In the genomic region with DNA sequence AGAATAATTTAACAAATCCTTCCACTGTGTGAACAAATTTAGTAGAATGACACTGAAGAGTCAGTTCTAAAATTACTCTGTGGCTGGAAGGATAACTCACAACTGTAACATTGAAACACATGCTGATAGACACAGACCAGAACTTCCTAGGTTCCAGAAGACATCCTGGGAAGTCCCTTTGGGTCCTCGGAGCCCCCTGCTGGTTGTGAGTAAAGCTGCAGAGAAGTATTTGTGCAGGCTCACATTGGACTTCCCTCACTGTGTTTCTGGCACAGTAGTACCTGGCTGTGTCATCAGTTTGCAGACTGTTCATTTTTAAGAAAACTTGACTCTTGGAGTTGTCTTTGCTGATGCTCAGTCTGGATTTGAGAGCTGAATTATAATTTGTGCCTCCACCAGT, we compare ENCODE assay signal across 29 mouse cellular contexts.
DNase-seq lines count a peak whose midpoint lies in the region; ATAC-seq and TF ChIP-seq lines count a peak whose summit lies in the region.
"Had no signal": no experiment of that assay in that cellular context is flagged by ENCODE, and none has a peak within 500 bp of the region (broad histone marks: within the 10 kb centered on the region; RNA-seq: fewer than 3 reads in every experiment).

No protein-coding gene starts in this region.

- no peak overlapping the region for H3K27ac ChIP-seq in intestine, postnatal 0 days (ENCODE audit: low read depth, low read length)
- H3K27ac ChIP-seq in intestine, embryonic 15.5 days, result no peak overlapping the region
- H3K27ac ChIP-seq in lung, embryonic 14.5 days (ENCODE audit: low read depth), result no peak overlapping the region
- no peak overlapping the region for H3K27ac ChIP-seq in forebrain, embryonic 10.5 days
- H3K27ac ChIP-seq: embryonic facial prominence, embryonic 15.5 days; forebrain, embryonic 15.5 days; heart, adult 2 months; heart, embryonic 13.5 days; hindbrain, postnatal 0 days; limb, embryonic 15.5 days; neural tube, embryonic 12.5 days; stomach, embryonic 15.5 days had no signal

- no peaks in the 10 kb centered on the region for H3K9me3 ChIP-seq in intestine, postnatal 0 days (ENCODE audit: control insufficient read depth)
- no peaks in the 10 kb centered on the region for H3K9me3 ChIP-seq in intestine, embryonic 15.5 days
- no peaks in the 10 kb centered on the region for H3K9me3 ChIP-seq in lung, embryonic 14.5 days (ENCODE audit: low read depth, low read length)
- peaks cover 57% of the 10 kb centered on the region for H3K9me3 ChIP-seq in forebrain, embryonic 10.5 days
- H3K9me3 ChIP-seq: embryonic facial prominence, embryonic 15.5 days; heart, embryonic 13.5 days; limb, embryonic 15.5 days; stomach, embryonic 15.5 days had no signal

- H3K4me3 ChIP-seq in intestine, postnatal 0 days (ENCODE audit: low read depth, low read length), result no peak overlapping the region
- no peak overlapping the region for H3K4me3 ChIP-seq in intestine, embryonic 15.5 days (replicated peaks)
- H3K4me3 ChIP-seq in lung, embryonic 14.5 days (ENCODE audit: low read depth, low read length), result no peak overlapping the region
- H3K4me3 ChIP-seq in forebrain, embryonic 10.5 days, result no peak overlapping the region
- H3K4me3 ChIP-seq: embryonic facial prominence, embryonic 15.5 days; forebrain, embryonic 15.5 days; heart, adult 2 months; heart, embryonic 13.5 days; limb, embryonic 15.5 days; megakaryocyte, embryonic 14.5 days; neural tube, embryonic 12.5 days; stomach, embryonic 15.5 days had no signal

- H3K36me3 ChIP-seq in intestine, postnatal 0 days (ENCODE audit: control insufficient read depth, insufficient read depth), result no peaks in the 10 kb centered on the region
- H3K36me3 ChIP-seq in intestine, embryonic 15.5 days, result no peaks in the 10 kb centered on the region
- H3K36me3 ChIP-seq in lung, embryonic 14.5 days (ENCODE audit: insufficient read depth), result no peaks in the 10 kb centered on the region
- no peaks in the 10 kb centered on the region for H3K36me3 ChIP-seq in forebrain, embryonic 10.5 days (replicated peaks)
- H3K36me3 ChIP-seq: embryonic facial prominence, embryonic 15.5 days; forebrain, embryonic 15.5 days; heart, embryonic 13.5 days; limb, embryonic 15.5 days; neural tube, embryonic 12.5 days; stomach, embryonic 15.5 days had no signal

- peak; percentile 50 for TF ChIP-seq CTCF in intestine, postnatal 0 days (IDR thresholded peaks at IDR 0.05; ENCODE audit: low read depth)
- 0 out of 2 replicates have a peak, but pooled peaks have one; percentile 7 for TF ChIP-seq CTCF in lung, embryonic 14.5 days (IDR thresholded peaks at IDR 0.05; ENCODE audit: low read depth)

- no peaks in the 10 kb centered on the region for H3K4me1 ChIP-seq in intestine, postnatal 0 days (replicated peaks; ENCODE audit: control insufficient read depth, insufficient read depth, low read length)
- H3K4me1 ChIP-seq in intestine, embryonic 15.5 days (replicated peaks), result no peaks in the 10 kb centered on the region
- no peaks in the 10 kb centered on the region for H3K4me1 ChIP-seq in lung, embryonic 14.5 days (ENCODE audit: insufficient read depth)
- H3K4me1 ChIP-seq in forebrain, embryonic 10.5 days, result no peaks in the 10 kb centered on the region
- H3K4me1 ChIP-seq: embryonic facial prominence, embryonic 15.5 days; forebrain, embryonic 15.5 days; heart, embryonic 13.5 days; limb, embryonic 15.5 days; megakaryocyte, embryonic 14.5 days; neural tube, embryonic 12.5 days; stomach, embryonic 15.5 days had no signal

- no peak for ATAC-seq in intestine, postnatal 0 days
- no peak for ATAC-seq in intestine, embryonic 15.5 days
- no peak for ATAC-seq in lung, embryonic 14.5 days (ENCODE audit: insufficient read depth)
- ATAC-seq: forebrain, embryonic 15.5 days; hindbrain, postnatal 0 days had no signal

- no peak overlapping the region for H3K4me2 ChIP-seq in intestine, postnatal 0 days (replicated peaks; ENCODE audit: low read depth)
- H3K4me2 ChIP-seq in intestine, embryonic 15.5 days (replicated peaks), result no peak overlapping the region
- H3K4me2 ChIP-seq in lung, embryonic 14.5 days, result no peak overlapping the region
- H3K4me2 ChIP-seq: embryonic facial prominence, embryonic 15.5 days; forebrain, embryonic 15.5 days; heart, embryonic 13.5 days; limb, embryonic 15.5 days; neural tube, embryonic 12.5 days; stomach, embryonic 15.5 days had no signal

- WGBS in intestine, postnatal 0 days, result 36% methylated on average over 1 of the region's 1 CpGs
- 50% methylated on average over 1 of the region's 1 CpGs for WGBS in intestine, embryonic 15.5 days
- 44% methylated on average over 1 of the region's 1 CpGs for WGBS in lung, embryonic 14.5 days
- 68% methylated on average over 1 of the region's 1 CpGs for WGBS in forebrain, embryonic 10.5 days

- H3K27me3 ChIP-seq in intestine, postnatal 0 days (replicated peaks; ENCODE audit: control insufficient read depth, insufficient read depth, low read length), result no peaks in the 10 kb centered on the region
- H3K27me3 ChIP-seq in intestine, embryonic 15.5 days (replicated peaks), result no peaks in the 10 kb centered on the region
- H3K27me3 ChIP-seq in lung, embryonic 14.5 days (ENCODE audit: insufficient read depth, low read length), result no peaks in the 10 kb centered on the region
- H3K27me3 ChIP-seq in forebrain, embryonic 10.5 days (ENCODE audit: poor library complexity, severe bottlenecking), result no peaks in the 10 kb centered on the region
- H3K27me3 ChIP-seq: embryonic facial prominence, embryonic 15.5 days; forebrain, embryonic 15.5 days; heart, embryonic 13.5 days; limb, embryonic 15.5 days; megakaryocyte, embryonic 14.5 days; neural tube, embryonic 12.5 days; stomach, embryonic 15.5 days had no signal

- no peak overlapping the region for H3K9ac ChIP-seq in intestine, postnatal 0 days (ENCODE audit: low read depth, low read length)
- no peak overlapping the region for H3K9ac ChIP-seq in intestine, embryonic 15.5 days
- no peak overlapping the region for H3K9ac ChIP-seq in lung, embryonic 14.5 days
- H3K9ac ChIP-seq: embryonic facial prominence, embryonic 15.5 days; forebrain, embryonic 15.5 days; heart, embryonic 13.5 days; limb, embryonic 15.5 days; neural tube, embryonic 12.5 days; stomach, embryonic 15.5 days had no signal

- DNase-seq in lung, embryonic 14.5 days, result peak; percentile 0
- no peak for DNase-seq in lung, postnatal 25 days (ENCODE audit: low spot score)
- peak; percentile 2 for DNase-seq in brain, adult 2 months (ENCODE audit: low read depth, low spot score)
- peak; percentile 2 for DNase-seq in naive thymus-derived CD4-positive, alpha-beta T cell, adult 2 months (ENCODE audit: low read depth)
- no peak for DNase-seq in gastrocnemius, postnatal 10 days
- DNase-seq in forebrain, embryonic 10.5 days (ENCODE audit: extremely low spot score, low spot score), result no peak
- DNase-seq: adrenal gland, postnatal 10 days; cerebellum, adult 8-10 months; gastrocnemius, postnatal 25 days; heart, adult 2 months; heart, postnatal 14 days; kidney, adult 8-10 months; kidney, postnatal 25 days; left cerebral cortex, postnatal 4 days; lung, adult 18-20 months; lung, postnatal 14 days; midbrain, embryonic 14.5 days; retina, postnatal 1 day; right cerebral cortex, postnatal 25 days had no signal

Comparison
In these comparisons a context has a peak if more than half of its experiments do, and no peak if none do; other contexts are left out.
1. DNase-seq: peak in lung, embryonic 14.5 days (single experiment), brain, adult 2 months (single experiment) and naive thymus-derived CD4-positive, alpha-beta T cell, adult 2 months (single experiment); none in lung, postnatal 25 days (single experiment), gastrocnemius, postnatal 10 days (single experiment) and forebrain, embryonic 10.5 days (single experiment).